Mouse (Mus musculus) ovary, postnatal 36 days (tissue): ENCODE measurements around the gene Tal1.

ENCODE experiments used
- DNase-seq: peaks from one replicate; pipeline ENCODE4 v3.0.0; 2022; ENCODE audit warnings: low spot score, mixed read lengths

Tal1 gene

GRCm38 (mm10) chr4:115071668-115072067 lies 15.4 kb downstream of the Tal1 start:
- DNase-seq: no peak

GRCm38 (mm10) chr4:115074789-115075188 lies 18.6 kb downstream of the Tal1 start:
- no peak for DNase-seq

DNA sequence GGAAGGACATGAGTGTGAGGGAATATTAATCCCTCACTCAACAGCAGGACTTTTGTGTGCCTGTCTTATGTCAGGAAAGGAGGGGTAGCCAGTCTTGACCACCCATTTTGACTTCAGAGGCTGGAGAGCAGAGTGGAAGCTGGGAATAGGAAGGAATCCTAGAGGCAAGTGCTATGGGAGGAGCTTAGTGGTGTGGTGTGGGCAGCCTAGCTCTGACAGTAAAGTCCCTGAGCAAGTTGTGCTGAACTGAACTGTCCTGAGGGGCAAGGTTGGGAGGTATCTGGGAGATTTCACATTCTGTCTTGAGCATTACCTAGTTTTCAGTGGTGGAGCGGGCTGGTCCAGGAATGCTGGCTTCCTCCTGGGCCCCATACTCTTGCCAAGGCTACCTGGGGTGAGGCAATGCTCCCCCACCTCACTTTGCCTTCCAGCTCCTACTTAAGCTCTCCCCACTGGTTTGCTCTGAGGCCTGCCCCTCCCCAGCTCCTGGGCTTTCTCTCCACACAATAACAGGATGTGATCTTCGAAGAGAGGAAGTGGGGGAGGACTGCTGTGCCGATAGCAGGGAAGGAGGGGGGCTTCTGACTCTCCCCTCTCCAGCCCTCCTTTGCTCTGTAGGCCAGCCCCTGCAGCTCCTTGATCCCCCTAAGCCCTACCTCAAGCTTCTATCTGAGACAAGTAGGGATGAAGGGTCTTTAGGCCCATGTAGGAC lies 19.1 kb downstream of the Tal1 start:
- DNase-seq: no peak

- DNase-seq: no peak
Observed at GRCm38 (mm10) chr4:115078892-115079820, 22.9 kb downstream of the Tal1 start.

DNA sequence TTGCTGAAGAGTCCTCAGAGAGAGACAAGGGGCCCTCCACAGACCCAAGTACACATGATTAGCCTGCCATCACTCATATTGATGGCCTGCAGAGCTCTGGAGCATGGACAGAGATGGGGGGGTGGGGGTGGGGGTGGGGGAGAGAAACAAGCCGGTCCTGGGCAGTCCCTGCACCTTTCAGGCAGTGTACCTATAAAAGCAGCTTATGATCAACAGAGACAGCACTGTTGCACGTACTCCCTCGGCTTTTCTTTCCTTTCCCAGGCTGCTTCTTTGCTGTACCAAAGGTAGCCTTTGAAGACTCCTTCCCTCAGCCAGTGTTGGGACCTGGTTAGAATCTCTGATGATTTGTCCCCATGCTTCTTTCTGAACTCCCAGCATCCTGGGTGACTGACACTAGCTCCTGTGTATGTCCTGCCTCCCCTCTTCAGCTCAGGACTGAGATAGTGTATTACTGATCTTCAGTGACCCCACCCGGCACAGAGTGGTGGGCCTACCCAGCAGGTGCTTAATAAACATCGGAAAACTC lies 23.7 kb downstream of the Tal1 start:
- DNase-seq: no peak

- no peak for DNase-seq
Observed at GRCm38 (mm10) chr4:115083031-115083430, 26.8 kb downstream of the Tal1 start.

DNA sequence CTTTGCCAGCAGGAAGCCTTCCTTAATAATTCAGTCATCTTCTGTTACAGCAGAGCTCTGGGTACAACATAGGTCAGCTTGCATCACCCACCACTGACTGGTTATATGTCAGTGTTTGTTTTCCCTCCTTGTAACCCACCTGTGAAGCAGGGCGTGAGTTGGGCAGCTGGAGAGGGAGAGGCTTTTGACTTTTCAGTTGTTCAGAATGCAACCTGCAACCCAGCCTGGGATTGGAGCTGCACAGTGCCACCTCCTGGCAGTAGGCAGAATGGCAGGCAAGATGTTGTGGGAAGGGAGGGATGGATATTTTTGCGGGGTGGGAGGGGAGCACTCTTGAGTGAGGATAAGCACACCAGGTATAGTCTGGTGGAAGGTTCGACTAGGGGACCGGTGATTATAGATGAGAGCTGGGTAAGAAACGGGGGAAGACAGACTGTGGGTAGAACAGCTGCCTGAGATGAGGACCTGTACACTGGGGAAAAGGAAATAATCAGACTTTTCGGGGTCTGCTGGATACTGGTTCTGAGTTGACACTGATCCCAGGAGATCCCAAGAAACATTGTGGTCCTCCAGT lies 29.4 kb downstream of the Tal1 start:
- peak; percentile 41 for DNase-seq

DNA sequence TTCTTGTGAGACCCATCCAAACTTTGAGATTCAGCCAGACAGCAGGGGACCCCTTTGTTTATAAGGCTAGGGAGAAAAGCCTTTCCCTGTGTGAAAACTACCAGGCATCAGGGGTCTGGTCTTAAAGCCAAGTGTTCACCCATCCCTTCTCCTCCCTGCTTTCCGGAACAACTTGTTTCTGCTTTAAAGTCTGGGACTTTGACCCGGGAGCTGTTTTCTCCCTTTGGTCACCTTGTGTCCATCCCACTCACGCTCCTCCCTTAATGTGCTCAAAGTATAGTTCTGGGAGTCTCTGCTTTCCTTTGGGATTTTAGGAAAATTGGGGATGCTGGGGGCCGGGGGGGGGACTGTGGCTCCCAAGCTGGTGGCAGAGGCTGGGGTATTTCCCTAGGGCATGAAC lies 30.0 kb downstream of the Tal1 start:
- no peak for DNase-seq

- no peak for DNase-seq
Observed at GRCm38 (mm10) chr4:115086763-115087415, 30.7 kb downstream of the Tal1 start.

- no peak for DNase-seq
Observed at GRCm38 (mm10) chr4:115088611-115089338, 32.5 kb downstream of the Tal1 start, which contains the start of gene Pdzk1ip1. TSS of gene Pdzk1ip1 (plus strand) at chr4:115088708.

- DNase-seq: no peak
Observed at GRCm38 (mm10) chr4:115090592-115090991, 34.4 kb downstream of the Tal1 start.

- no peak for DNase-seq
Observed at GRCm38 (mm10) chr4:115091806-115092205, 35.6 kb downstream of the Tal1 start.

DNA sequence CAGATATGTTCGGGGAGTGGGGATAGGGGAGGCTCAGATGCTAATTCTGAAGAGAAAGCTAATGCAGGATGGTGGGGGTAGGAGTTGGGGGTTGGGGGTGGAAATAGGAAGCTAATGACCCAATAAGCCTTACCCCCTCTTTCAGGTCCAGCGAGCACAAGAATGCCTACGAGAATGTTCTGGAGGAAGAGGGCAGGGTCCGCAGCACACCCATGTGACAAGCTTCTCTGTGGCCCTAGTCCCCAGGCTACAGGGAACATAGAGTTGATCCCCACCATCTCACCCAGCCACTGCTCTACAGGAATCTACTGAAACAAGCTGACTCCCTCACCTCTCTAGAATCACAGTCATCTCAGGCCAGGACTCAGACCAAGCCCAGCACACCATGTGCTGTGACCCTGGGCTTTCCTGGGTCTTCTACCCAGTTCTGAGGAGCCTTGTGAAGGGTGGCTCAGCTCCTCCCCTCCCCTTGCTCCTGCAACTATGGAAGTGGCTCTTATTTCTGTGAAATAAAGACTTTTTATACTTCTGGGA lies 37.2 kb downstream of the Tal1 start:
- no peak for DNase-seq

DNA sequence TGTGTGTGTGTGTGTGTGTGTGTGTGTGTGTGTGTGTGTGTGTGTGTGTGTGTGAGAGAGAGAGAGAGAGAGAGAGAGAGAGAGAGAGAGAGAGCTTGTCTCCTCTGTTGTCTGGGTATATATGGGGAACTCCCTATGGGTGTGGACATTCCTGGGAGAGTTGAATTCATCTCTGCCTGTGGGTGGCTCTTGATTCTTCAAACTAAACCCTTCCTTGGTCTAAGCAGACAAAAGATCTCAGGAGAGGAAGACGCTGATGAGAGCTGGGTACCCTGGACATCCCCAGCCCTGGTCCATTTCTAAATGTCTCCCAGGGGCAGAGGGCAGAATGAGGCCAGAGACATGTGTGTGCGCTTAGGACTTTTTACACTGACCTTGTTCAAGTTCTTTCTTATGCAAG lies 37.8 kb downstream of the Tal1 start:
- DNase-seq: no peak

GRCm38 (mm10) chr4:115095671-115096434 lies 39.6 kb downstream of the Tal1 start:
- peak; percentile 29 for DNase-seq

DNA sequence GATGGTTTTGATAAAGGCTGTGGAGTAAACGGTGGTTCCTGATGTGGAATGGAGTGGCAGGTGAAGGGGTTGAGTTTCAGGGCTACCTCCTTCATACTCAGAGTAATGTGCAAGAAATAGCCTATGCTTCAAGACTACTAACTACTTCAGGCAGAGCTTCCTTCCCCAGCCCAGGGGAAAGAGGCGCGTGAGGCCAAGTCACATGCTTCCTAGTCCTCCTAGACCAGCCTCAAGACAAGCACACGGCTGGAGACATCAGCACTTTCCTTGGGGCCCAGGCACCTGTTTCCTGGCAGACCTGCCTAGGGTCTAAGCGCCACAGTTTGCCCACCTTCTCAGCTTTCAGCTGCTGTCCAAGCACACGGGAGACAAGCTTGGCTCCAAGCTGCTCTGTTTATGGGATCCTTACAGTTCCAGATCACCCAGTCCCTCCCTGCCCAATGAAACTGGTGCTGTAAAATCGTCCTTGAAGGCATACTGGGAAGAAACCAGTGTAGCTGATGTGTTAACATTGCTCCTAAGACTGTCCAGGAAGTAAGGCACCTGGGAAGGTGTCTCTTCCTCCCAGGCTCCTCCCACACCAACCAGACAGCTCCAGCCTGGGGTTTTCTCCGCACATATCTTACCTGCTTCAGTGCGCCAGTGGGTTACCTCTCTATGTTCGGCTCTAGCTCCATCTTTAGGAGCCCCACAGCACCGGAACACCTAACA lies 40.4 kb downstream of the Tal1 start:
- no peak for DNase-seq

GRCm38 (mm10) chr4:115097146-115097496 lies 40.9 kb downstream of the Tal1 start:
- DNase-seq: no peak

DNA sequence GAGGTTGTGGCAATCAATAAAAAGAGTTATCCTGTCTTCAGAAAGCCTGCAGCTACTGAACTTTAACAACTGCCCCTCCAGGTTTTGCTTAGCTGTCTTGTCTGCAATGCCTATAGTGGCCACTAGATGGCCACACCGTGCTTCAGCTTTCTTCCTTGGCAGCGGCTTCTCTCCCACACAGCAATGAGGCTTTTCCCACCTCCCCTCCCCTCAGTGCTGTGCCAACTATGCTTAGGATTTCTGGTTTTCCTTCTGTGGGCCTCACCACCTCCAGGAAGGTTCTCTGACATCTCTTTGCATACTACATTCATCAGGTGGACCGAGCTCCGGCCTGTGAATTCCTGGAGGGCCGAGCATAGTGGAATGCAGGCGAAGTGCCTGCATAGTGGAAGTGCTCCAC lies 45.5 kb downstream of the Tal1 start:
- DNase-seq: peak; percentile 39

- DNase-seq: no peak
Observed at GRCm38 (mm10) chr4:115103510-115103909, 47.3 kb downstream of the Tal1 start.

GRCm38 (mm10) chr4:115111167-115111566 lies 54.9 kb downstream of the Tal1 start:
- no peak for DNase-seq
